ENCODE assay signal across 18 mouse cellular contexts in the genomic region with DNA sequence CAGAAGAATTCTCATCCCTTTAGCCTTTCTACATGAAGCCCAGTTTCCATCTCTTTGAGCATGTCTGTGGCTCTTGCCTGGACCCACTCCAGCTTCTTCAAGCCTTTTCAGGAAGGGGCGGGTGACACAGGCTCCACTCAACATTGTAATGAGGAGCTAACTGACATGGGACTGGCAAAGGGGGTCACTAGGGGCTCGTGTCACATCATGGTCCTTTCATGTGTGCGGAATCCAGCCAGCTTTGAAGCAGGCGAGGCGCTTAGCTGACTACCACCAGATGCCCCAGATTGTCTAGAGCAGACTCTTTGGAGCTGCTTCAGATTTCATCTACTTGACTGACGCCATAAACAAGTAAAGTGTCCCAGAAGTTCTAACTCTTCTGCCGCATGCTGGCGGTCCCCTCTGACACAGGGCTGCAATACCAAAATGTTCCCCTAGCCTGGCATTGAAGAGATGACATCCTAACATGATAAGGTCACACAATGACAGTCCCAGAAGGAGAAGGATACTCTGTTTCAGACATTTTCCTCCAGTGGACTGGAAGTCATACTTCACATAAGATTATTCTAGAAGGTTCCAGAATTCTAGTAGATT. TPM values are rescaled to one million over a fixed set of nuclear protein-coding genes. Genes with fewer than 3 reads are reported as not detected.
"Had no signal": no experiment of that assay in that cellular context is flagged by ENCODE, and none has a peak within 500 bp of the region (broad histone marks: within the 10 kb centered on the region; RNA-seq: fewer than 3 reads in every experiment).

No protein-coding gene starts in this region.

- H3K9ac ChIP-seq: hindbrain, embryonic 14.5 days; intestine, embryonic 15.5 days; kidney, embryonic 15.5 days; liver, embryonic 15.5 days; midbrain, embryonic 13.5 days; neural tube, embryonic 13.5 days had no signal

- H3K36me3 ChIP-seq: intestine, embryonic 15.5 days; kidney, embryonic 15.5 days; limb, embryonic 10.5 days; liver, embryonic 15.5 days; midbrain, embryonic 13.5 days; neural tube, embryonic 13.5 days had no signal

- H3K27me3 ChIP-seq: intestine, embryonic 15.5 days; liver, embryonic 15.5 days; midbrain, embryonic 13.5 days; neural tube, embryonic 13.5 days had no signal

- H3K4me2 ChIP-seq: hindbrain, embryonic 14.5 days; intestine, embryonic 15.5 days; kidney, embryonic 15.5 days; liver, embryonic 11.5 days; liver, embryonic 15.5 days; midbrain, embryonic 13.5 days; neural tube, embryonic 13.5 days had no signal

- H3K4me1 ChIP-seq: kidney, embryonic 15.5 days; liver, embryonic 15.5 days had no signal

- H3K27ac ChIP-seq: hindbrain, embryonic 14.5 days; intestine, embryonic 15.5 days; kidney, embryonic 15.5 days; limb, embryonic 10.5 days; liver, embryonic 15.5 days; midbrain, embryonic 13.5 days; neural tube, embryonic 13.5 days; stomach, postnatal 0 days had no signal

- H3K4me3 ChIP-seq: intestine, embryonic 15.5 days; kidney, embryonic 15.5 days; limb, embryonic 10.5 days; liver, embryonic 15.5 days; midbrain, embryonic 13.5 days; neural tube, embryonic 13.5 days had no signal

- DNase-seq: kidney, adult 18-20 months; kidney, postnatal 14 days; layer of hippocampus, adult 9-11 months; right cerebral cortex, postnatal 25 days; thymus, postnatal 14 days had no signal

- ATAC-seq: intestine, embryonic 15.5 days; midbrain, embryonic 13.5 days had no signal

- H3K9me3 ChIP-seq: intestine, embryonic 15.5 days; kidney, embryonic 15.5 days; midbrain, embryonic 13.5 days had no signal

RNA-seq across cellular contexts. Expression of a gene that starts 31.3 kb away (rescaled TPM):
- total RNA-seq: left cerebral cortex, postnatal 10 days; megakaryocyte-erythroid progenitor cell, adult 5-6 weeks had no signal
- polyA plus RNA-seq: hindbrain, embryonic 14.5 days; intestine, embryonic 15.5 days; kidney, embryonic 15.5 days; limb, embryonic 10.5 days; limb, embryonic 14.5 days; liver, embryonic 11.5 days; liver, embryonic 15.5 days; midbrain, embryonic 13.5 days; neural tube, embryonic 13.5 days; small intestine, adult 2 months; stomach, postnatal 0 days had no signal
